Mouse (Mus musculus) bone marrow, adult 2 months (tissue): ENCODE measurements around the gene Gm13276.

ENCODE experiments used
- CTCF ChIP-seq: fragments of 200-500 bp; IDR thresholded peaks from 2 replicates; pipeline ENCODE4 v1.5.1; 2011; ENCODE audit warnings: low read length, control low read depth; ENCODE audit not compliant: control insufficient read depth, insufficient read depth
- POLR2A ChIP-seq: fragments of 200-500 bp; IDR thresholded peaks from 2 replicates; pipeline ENCODE4 v1.6.1; 2011; ENCODE audit warnings: low read depth, mild to moderate bottlenecking, control low read depth, low read length, borderline replicate concordance; ENCODE audit not compliant: control insufficient read depth

- TF ChIP-seq POLR2A (no peak), CTCF (no peak)
Measured at GRCm38 (mm10) chr4:88815928-88816327, 30.4 kb downstream of the Gm13276 start, which contains the start of gene Ifna7.
